Mouse (Mus musculus) ovary, postnatal 14 days (tissue): ENCODE results near the gene Mast4.

Source experiments
- DNase-seq: peaks from one replicate; pipeline ENCODE4 v3.0.0; 2022; ENCODE audit warnings: low spot score

Mast4 gene

GRCm38 (mm10) chr13:102915341-102915740 is 419.0 kb downstream of the Mast4 start:
- DNase-seq, result no peak

DNA sequence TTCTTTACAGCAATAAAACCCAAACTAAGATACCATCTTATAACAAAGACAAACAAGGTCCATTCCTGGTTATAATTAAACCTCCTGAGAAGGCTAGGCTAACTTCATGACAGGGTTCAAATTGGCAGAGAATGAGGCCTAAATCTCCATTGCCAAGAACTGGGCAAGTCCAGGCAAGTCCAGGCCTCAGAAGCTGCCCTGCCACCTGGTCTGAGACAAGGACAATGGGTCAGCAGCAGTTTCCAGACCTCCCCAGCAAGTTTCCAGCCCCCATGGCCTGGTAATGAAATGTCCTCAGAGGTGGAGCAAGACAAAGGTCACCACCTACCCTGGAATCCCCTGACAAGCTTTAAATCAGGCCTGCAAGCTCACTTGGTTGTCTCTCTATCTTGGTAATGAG is 419.5 kb downstream of the Mast4 start:
- no peak for DNase-seq

GRCm38 (mm10) chr13:102913919-102914318 is 420.4 kb downstream of the Mast4 start:
- no peak for DNase-seq

GRCm38 (mm10) chr13:102912867-102913266 is 421.4 kb downstream of the Mast4 start:
- DNase-seq, result no peak

DNA sequence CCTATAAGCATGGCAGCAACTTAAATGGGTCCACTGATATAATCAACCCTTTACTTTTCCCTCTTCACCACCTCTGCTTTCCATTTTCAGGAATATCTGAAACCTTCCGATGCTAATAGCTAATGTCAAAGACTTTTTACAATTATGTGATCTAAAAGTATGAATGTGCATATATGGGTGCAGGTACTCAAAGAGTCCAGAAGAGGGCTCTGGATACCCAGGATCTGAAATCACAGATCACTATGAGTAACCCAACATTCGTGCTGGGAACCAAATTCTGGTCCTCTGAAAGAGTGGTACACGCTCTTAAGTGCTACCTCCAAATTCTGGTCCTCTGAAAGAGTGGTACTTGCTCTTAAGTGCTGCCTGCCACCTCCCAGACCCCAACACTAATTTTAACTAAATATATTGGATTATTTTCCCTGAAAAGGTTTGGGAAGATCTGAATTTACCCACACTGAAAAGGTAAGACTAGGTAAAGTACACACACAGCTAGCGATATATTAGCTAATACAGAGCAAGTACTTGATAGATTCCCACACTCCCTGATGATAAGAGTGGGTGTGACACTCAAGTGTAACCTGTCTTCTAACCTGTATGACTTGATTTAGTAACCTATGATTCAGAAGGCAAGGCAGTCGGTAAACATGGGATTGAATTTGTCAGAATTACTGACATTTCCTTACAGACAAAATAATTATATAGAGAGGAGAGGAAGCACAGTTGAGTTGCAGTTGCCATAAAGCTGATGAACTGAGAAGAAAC is 424.5 kb downstream of the Mast4 start:
- DNase-seq, result no peak

DNA sequence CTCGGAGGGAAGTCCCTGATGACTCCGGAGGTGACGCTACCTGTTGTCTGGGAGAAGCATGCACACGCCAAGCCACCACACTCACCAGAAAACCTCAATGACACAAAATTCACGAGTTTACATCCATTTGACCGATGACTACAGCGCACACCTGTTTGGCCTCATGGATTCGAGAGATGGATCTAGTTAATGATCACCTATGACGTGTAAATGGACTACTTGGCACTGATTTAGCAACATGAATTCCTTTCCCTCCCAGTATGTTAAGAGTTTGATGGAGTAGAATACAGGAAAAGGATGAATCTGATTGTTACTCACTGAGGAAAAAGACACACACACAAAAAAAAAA is 427.7 kb downstream of the Mast4 start:
- DNase-seq, result no peak

DNA sequence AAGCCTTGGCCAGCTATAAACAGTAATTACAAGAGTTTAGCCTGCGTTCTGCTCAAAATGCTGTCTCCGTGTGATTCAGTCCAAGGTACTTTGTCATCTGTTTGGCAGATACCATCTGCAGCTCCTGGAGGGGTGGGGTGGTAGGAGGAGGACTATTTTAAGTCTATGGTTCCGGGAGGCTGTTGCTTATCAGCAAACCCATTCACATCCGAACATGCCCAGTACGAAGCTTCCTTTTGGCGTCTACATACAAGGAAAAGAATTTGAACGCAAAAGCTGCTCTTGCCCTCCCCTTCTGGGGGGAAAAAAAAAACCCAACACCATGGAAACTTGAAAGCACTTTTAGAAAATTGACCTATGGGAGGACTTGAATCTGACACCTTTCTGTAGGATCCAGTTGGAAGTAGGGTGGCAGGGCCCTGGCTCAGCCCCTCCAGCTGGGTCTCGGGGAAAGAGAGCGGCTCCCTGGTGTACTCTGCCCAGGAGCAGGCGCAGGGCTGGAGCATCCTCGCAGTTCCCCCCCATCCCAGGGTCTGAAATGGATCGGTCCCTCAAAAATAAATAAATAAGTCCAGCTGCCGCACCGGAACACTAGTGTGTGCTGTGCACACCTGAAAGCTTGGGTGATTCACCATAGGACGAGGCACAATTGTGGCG is 428.2 kb downstream of the Mast4 start:
- DNase-seq, result peak; percentile 42

DNA sequence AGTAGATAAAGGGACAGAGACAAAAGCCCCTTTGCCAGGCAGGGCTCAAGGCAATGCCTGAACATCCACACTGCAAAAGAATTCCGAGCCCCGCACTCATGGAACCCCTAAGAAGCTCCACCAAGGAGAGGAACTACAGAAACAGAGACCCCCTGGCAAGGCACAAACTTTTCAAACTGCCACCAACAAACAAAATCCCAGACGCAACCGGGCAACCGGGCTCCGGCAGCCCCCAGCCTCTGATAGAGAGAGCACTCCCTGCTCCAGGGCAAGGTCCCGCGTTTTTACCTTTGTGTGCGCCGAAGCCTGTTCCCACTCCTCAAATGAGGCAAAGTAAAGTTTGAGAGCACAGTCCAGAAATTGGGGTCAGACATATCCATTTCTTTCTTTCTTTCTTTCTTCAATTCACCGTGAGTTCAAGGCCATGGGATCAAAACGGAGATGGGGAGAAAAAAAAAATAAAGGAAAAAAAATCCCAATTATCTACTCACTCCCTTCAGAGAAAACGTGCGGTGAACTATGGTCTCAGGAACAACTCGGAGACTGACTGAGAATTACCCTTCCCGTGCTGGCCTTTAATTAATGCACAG is 428.8 kb downstream of the Mast4 start:
- no peak for DNase-seq

- DNase-seq, result no peak
Measured at GRCm38 (mm10) chr13:102903689-102904088, 430.6 kb downstream of the Mast4 start.

DNA sequence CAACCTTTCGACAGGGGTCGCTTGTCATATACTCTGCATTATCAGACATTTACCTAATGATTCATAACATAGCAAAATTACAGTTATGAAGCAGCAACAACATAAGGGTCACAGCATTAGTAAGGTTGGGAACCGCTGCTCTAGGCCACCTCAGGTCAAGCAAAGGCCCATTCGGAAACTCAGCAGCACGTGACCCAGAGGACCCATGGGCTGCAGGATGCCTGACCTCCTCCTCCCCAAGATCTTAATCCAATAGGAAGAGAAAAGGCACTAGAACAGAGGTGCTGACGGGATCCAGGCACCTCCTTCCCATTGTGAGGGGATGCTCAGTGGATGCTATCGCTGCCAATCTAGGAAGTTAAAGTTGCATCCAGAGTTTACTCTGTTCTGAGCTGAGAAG is 432.2 kb downstream of the Mast4 start:
- no peak for DNase-seq

GRCm38 (mm10) chr13:102900531-102900930 is 433.8 kb downstream of the Mast4 start:
- no peak for DNase-seq

- no peak for DNase-seq
Measured at GRCm38 (mm10) chr13:102900083-102900420, 434.2 kb downstream of the Mast4 start.

DNA sequence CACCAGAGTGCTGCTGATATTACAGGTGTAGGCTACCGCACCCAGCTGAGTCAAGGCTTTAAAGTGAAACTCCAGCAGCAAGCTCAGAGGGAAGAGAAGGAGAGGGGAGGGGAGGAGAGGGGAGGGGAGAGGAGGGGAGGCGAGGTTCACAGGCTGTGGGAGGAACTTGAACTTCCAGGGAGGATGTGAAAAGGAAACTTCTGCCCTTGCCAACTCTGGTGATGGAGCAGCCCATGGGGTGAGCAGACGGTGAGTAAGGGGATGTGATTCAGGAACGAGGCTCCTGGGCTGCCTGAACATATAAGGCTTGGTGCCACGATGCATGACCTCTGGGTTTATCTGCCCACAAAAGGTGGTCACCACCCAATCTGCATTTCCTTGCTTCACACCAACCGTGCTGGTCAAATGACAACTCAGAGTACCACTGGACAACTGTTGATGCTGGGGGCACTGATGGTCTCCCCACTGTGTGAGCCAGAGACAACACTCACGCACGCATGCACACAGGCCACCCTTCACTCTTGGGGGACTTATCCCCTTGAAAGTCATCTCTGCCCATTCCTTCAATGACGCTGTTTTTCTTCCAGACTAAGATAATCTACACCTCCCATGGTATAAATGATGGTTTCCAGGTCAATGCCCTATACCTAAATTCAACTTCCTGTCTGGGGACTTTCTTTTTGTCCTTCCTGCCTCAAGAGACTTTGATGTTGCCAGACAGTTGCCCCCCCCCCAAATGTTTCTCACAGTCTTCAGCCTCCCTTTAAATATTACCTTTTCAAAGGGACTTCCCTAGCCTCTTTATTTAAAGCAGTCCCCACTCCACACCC is 434.8 kb downstream of the Mast4 start:
- no peak for DNase-seq

GRCm38 (mm10) chr13:102898374-102899131 is 435.7 kb downstream of the Mast4 start:
- DNase-seq, result peak; percentile 25

DNA sequence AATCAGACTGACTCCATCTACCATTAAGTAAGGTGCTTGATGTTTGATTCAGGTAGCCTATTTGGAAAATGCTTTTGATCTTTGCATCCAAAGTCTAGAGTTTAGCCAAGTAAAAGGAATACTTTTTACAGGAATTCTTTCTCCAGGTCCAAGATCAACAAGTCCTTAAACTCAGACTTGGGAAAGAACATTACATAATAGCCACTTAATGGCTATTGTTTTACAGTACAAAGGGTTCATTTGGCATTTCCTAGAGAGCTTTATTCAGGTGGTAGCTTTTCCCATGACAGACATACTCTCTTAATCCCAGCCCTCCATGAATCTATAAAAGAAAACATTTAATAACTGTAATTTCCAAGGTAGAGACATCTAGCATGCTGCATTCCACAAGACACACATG is 438.0 kb downstream of the Mast4 start:
- no peak for DNase-seq

DNA sequence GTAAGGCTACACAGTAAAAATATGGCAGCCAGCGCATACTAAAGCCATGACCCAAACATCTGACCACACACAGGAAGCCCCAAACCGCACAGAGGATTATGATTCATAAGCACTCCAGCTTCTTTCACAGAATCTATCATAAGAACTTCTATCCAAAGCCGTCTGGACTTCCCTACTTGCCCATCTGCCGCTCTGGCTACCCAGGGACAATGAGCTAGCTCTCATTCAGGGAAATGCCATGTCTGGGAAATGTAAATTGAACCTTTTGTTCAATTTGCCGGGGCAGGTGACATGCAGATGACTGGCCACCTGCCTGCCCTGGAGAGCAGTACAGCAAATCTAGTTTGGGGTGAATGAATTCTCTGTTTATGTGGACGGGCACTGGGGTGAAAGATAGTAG is 438.4 kb downstream of the Mast4 start:
- no peak for DNase-seq

DNA sequence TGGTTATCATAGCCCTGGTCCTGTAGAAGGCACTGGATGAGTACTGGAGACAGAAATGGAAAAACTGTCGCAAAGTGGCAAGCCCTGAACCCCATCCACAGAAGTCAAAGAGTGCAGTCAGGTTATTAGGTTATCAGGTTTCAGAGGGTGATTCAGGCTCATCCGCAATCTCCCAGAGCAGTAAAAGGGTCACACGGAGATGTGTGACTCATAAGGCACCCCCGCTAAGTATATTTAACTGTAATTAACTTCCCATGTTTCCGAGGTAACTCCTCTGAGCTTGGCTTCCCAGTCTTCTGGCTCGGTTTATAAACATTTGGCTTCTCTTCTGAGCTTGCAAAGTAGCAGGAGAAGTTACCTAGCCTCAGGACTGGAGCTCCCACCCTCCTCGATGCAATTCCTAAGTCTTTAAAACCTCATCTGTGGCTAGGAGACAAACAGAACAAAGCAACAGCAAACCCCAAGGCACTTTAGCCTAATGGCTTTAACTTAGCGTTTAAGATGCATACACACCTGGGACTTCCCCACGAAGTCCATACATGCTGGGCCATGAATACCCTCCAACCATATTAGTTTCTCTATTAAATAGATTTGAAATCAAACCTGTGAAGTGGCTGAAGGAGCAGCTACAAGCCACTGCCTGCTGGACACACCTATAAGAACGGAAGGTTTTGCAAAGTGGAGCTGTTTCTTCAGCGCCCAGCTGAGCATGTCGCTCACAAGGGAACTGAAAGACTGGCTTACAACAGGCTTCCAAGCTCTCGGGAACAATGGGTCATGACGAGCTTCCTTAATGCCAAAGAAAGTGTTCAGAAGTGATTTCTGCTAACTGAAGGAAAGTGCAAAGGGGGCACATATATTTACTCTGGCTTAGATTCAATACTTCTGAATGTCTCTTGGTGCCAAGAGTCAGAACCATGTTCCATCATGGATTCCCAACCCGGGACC is 439.7 kb downstream of the Mast4 start:
- no peak for DNase-seq

DNA sequence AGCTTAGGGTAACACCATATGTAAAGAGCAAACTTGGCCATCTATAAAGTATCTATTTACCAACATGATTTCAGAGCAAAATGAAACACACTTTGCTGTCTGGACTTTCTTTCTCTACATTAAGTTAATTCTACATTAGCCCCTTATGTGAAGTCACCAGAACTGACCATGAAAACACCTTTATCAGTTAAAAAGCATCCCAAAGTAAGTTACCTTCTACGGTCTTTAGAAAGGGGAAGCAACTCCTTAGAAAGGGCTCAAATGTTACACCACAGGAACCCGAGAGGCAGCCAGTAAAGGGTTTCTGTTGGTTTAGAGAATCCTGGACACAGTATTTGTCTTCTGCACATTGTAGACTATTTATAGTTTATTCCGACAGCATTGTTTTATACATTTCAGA is 441.5 kb downstream of the Mast4 start:
- no peak for DNase-seq

DNA sequence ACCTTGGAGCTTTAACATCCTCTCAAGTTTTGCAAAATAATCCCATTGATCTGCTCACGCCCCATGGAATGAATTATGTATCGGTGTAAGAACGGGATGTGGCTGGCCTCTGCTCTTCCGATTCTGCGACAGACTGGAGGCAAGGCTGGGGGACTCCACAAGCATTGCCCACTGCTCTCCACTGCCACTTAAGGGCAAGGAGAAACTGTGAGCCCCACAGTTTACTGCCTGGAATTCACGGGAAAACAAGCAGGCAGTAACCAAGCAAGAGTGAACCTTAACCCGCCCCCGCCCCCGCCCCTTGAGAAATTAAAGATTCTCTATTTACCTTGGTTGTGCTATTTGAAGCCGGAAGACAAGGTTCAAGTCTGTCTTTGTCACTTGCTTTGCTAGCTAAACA is 444.3 kb downstream of the Mast4 start:
- no peak for DNase-seq

- DNase-seq, result no peak
Measured at GRCm38 (mm10) chr13:102889537-102889936, 444.8 kb downstream of the Mast4 start.
